Mouse (Mus musculus) spleen, adult 2 months (tissue): ENCODE results near the gene Banf2.

ENCODE experiments used
- CTCF ChIP-seq: fragments of 200-500 bp; IDR thresholded peaks from 2 replicates; pipeline ENCODE4 v1.5.1; 2011; ENCODE audit warnings: mild to moderate bottlenecking, inconsistent platforms; ENCODE audit not compliant: insufficient read depth, insufficient read length, insufficient replicate concordance; ENCODE audit errors: extremely low read depth
- POLR2A ChIP-seq: fragments of 200-500 bp; IDR thresholded peaks from 2 replicates; pipeline ENCODE4 v1.6.1; 2011; ENCODE audit warnings: low read depth, low read length, inconsistent platforms

GRCm38 (mm10) chr2:144086183-144086847 lies 53.5 kb downstream of the Banf2 start:
- TF ChIP-seq CTCF (no peak), POLR2A (no peak)
